Mouse (Mus musculus) G1E (cell line): ENCODE results near the gene Aspdh.

ENCODE experiments used
- CTCF ChIP-seq: IDR thresholded peaks from 2 replicates; pipeline ENCODE4 v1.5.1; 2012; ENCODE audit warnings: low read depth, low read length, inconsistent platforms, mixed read lengths
- TAL1 ChIP-seq: conservative IDR thresholded peaks from 2 replicates; pipeline ENCODE4 v1.6.1; 2012; ENCODE audit warnings: low read depth, low read length, inconsistent platforms, mixed read lengths

DNA sequence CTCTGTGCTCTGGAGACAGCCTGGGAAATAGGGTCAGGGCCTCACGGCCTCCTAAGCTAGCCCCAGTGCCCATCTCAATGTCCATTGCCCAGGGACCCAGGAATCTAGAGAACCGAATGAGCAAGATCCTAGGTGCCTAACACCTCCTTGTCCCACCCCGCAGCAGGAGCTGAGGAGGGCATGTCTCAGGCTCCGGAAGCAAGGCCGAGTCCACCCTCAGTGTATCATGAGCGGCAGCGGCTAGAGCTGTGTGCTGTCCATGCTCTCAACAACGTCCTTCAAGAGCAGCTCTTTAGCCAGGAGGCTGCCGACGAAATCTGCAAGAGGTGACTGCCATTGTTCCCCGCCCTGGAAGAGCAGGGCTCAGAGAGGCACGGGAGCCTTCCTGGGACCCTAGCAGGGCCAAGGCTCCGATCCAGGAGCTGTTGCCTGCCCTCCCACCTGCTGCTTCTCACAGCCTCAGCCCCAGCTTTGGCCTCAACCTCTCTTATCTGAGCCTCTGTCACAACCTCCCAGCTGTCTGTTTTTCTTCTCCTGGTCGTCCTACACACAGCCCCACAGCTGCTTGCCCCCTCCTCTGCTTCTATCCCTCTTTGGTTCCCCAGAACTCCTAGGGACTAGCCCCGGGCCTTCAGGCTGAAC is 3.6 kb downstream of the Aspdh start:
- no peak for TF ChIP-seq CTCF
- TF ChIP-seq TAL1, result no peak
